Comparison of ENCODE assay signal across 30 mouse cellular contexts in the genomic region with DNA sequence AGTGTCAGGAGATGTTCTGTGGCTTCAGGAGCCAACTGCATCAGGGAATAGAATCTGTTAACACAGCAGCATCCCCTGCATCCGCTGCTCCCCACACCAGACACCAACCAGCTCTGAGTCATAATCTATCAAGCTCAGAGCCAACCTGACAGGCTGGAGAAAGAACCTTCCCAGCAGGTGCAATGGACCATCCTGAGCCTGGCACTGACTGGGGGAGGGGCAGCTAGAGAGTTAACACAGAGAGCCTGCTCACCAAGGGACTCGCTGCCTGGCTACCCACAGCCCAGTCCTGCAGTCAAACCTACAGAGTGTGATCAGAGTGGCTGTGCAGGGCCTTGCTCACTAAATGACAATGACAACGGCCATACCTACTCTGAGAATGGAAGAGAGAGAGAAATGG.
DNase-seq lines count a peak whose midpoint lies in the region; ATAC-seq lines count a peak whose summit lies in the region.
"Had no signal": no experiment of that assay in that cellular context is flagged by ENCODE, and none has a peak within 500 bp of the region (broad histone marks: within the 10 kb centered on the region; RNA-seq: fewer than 3 reads in every experiment).

No protein-coding gene starts in this region.

- H3K9me3 ChIP-seq in heart, embryonic 10.5 days, result no peaks in the 10 kb centered on the region
- no peaks in the 10 kb centered on the region for H3K9me3 ChIP-seq in hindbrain, embryonic 11.5 days (ENCODE audit: control insufficient read depth, low read length)
- H3K9me3 ChIP-seq: heart, embryonic 15.5 days; kidney, embryonic 15.5 days; limb, embryonic 12.5 days; liver, embryonic 15.5 days; neural tube, embryonic 12.5 days had no signal

- no peak overlapping the region for H3K27ac ChIP-seq in heart, embryonic 10.5 days
- no peak overlapping the region for H3K27ac ChIP-seq in hindbrain, embryonic 11.5 days (ENCODE audit: low read depth, low read length)
- H3K27ac ChIP-seq: heart, embryonic 15.5 days; hindbrain, embryonic 14.5 days; kidney, embryonic 15.5 days; limb, embryonic 12.5 days; liver, embryonic 15.5 days; neural tube, embryonic 12.5 days had no signal

- 0 out of 2 replicates have a peak, but pooled peaks cover 5% of the 10 kb centered on the region for H3K4me1 ChIP-seq in heart, embryonic 10.5 days
- H3K4me1 ChIP-seq in hindbrain, embryonic 11.5 days (replicated peaks; ENCODE audit: control insufficient read depth, insufficient read depth, low read length), result no peaks in the 10 kb centered on the region
- H3K4me1 ChIP-seq: heart, embryonic 15.5 days; kidney, embryonic 15.5 days; limb, embryonic 12.5 days; neural tube, embryonic 12.5 days had no signal

- no peaks in the 10 kb centered on the region for H3K36me3 ChIP-seq in heart, embryonic 10.5 days
- H3K36me3 ChIP-seq in hindbrain, embryonic 11.5 days (ENCODE audit: control insufficient read depth, insufficient read depth, low read length), result no peaks in the 10 kb centered on the region
- H3K36me3 ChIP-seq: heart, embryonic 15.5 days; kidney, embryonic 15.5 days; limb, embryonic 12.5 days; liver, embryonic 15.5 days; neural tube, embryonic 12.5 days had no signal

- no peak overlapping the region for H3K4me2 ChIP-seq in hindbrain, embryonic 11.5 days (replicated peaks; ENCODE audit: low read depth, low read length)
- H3K4me2 ChIP-seq: heart, embryonic 15.5 days; hindbrain, embryonic 14.5 days; kidney, embryonic 15.5 days; limb, embryonic 12.5 days; liver, embryonic 15.5 days; lung, embryonic 14.5 days; midbrain, embryonic 11.5 days; neural tube, embryonic 12.5 days had no signal

- ATAC-seq in hindbrain, embryonic 11.5 days (ENCODE audit: low FRiP score), result no peak
- ATAC-seq: activated CD4-positive, CD25-positive, alpha-beta regulatory T cell, adult 4 months; forebrain, embryonic 16.5 days; intestine, postnatal 0 days had no signal

- H3K4me3 ChIP-seq in heart, embryonic 10.5 days, result no peak overlapping the region
- no peak overlapping the region for H3K4me3 ChIP-seq in hindbrain, embryonic 11.5 days (ENCODE audit: low read depth, low read length)
- H3K4me3 ChIP-seq: erythroblast, embryonic 14.5 days; heart, embryonic 15.5 days; kidney, embryonic 15.5 days; limb, embryonic 12.5 days; liver, embryonic 15.5 days; myocyte; neural tube, embryonic 12.5 days had no signal

- no peaks in the 10 kb centered on the region for H3K27me3 ChIP-seq in heart, embryonic 10.5 days (ENCODE audit: insufficient read depth, poor library complexity, severe bottlenecking)
- H3K27me3 ChIP-seq in hindbrain, embryonic 11.5 days (ENCODE audit: control insufficient read depth, insufficient read depth, low read length), result no peaks in the 10 kb centered on the region
- H3K27me3 ChIP-seq: CH12.LX; heart, embryonic 15.5 days; kidney, embryonic 15.5 days; limb, embryonic 12.5 days; liver, embryonic 15.5 days; neural tube, embryonic 12.5 days had no signal

- whole genome bisulfite sequencing in heart, embryonic 10.5 days, result 48% methylated on average over 3 of the region's 3 CpGs
- 68% methylated on average over 3 of the region's 3 CpGs for WGBS in hindbrain, embryonic 11.5 days

- DNase-seq in heart, embryonic 10.5 days (ENCODE audit: low spot score), result peak; percentile 58
- no peak for DNase-seq in heart, postnatal 25 days (ENCODE audit: low spot score)
- DNase-seq in B cell, adult 2 months, result peak; percentile 12 to 27
- peak; percentile 54 for DNase-seq in brain, adult 2 months (ENCODE audit: low read depth, low spot score)
- peak; percentile 71 to 73 for DNase-seq in cerebellum, postnatal 14 days
- no peak for DNase-seq in layer of hippocampus, adult 18-20 months (ENCODE audit: low spot score in 2 of 2)
- DNase-seq in hindbrain, embryonic 11.5 days (ENCODE audit: low spot score), result no peak
- DNase-seq: adrenal gland, adult 8-10 months; gastrocnemius, postnatal 10 days; heart, postnatal 4 days; kidney, postnatal 36 days; layer of hippocampus, adult 9-11 months; lung, embryonic 14.5 days; lung, postnatal 14 days; right cerebral cortex, adult 18-20 months; spleen, adult 18-20 months; thymus, postnatal 4 days had no signal

- no peak overlapping the region for H3K9ac ChIP-seq in hindbrain, embryonic 11.5 days (ENCODE audit: low read depth, low read length)
- H3K9ac ChIP-seq: heart, embryonic 15.5 days; hindbrain, embryonic 14.5 days; kidney, embryonic 15.5 days; limb, embryonic 12.5 days; liver, embryonic 15.5 days; lung, embryonic 14.5 days; neural tube, embryonic 12.5 days had no signal

- intact Hi-C loops in heart, postnatal 25 days (cut with DNase I), result no loop called here

Comparison
In these comparisons a context has a peak if more than half of its experiments do, and no peak if none do; other contexts are left out.
1. DNase-seq: peak in heart, embryonic 10.5 days (single experiment), B cell, adult 2 months (2 of 2), brain, adult 2 months (single experiment) and cerebellum, postnatal 14 days (2 of 2); none in heart, postnatal 25 days (single experiment), layer of hippocampus, adult 18-20 months (0 of 2) and hindbrain, embryonic 11.5 days (single experiment).